Mouse (Mus musculus): ENCODE measurements around the gene A26c2.

A26c2 gene

GRCm38 (mm10) chr7:62823573-62823972, at the start of gene A26c2:
Gene A26c2 (minus strand): TSS chr7:62823673.
- no peak for DNase-seq (ENCODE audit: low read depth, low spot score)

- no peak for DNase-seq (ENCODE audit: low read depth, low spot score)
Measured at GRCm38 (mm10) chr7:62851471-62851870, 28.0 kb upstream of the A26c2 start.
